Mouse (Mus musculus): Measurements from ENCODE around the gene Lcn12.

DNA sequence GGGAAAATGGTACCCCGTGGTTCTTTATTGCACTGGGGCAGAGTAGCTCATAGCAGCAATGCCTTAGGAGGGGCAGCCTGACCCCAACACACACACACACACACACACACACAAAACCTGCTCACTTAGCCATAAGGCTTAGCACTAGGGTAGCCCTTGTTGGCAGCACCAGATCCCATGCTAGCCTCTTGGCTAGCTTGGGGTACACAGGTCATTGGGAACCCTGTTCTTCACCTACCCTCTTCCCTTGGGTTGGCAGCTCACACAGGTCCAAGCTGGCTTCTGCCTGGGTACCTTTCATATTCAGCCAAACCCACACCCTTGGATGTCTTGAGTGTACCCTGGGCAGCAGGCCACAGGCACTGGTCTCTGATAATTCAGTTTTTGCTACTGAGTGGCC is 11.3 kb upstream of the Lcn12 start:
- no peak for TF ChIP-seq CTCF (IDR thresholded peaks at IDR 0.05; ENCODE audit: low read depth, low read length)
- TF ChIP-seq POLR2A (IDR thresholded peaks at IDR 0.05; ENCODE audit: extremely low read depth, insufficient read depth, low read length): no peak

Data from liver, adult 2 months (tissue).